Mouse (Mus musculus) liver, postnatal 0 days (tissue): ENCODE results near the gene Ppef1.
A peak's percentile ranks its signal among the peaks of the same experiment; 100 is the strongest.

Experiments used
- CTCF ChIP-seq: sonication (generic); IDR thresholded peaks from 2 replicates; pipeline ENCODE4 v1.5.1; 2016; ENCODE audit warnings: antibody characterized with exemption, low read depth
- EP300 ChIP-seq: IDR thresholded peaks from 2 replicates; pipeline ENCODE4 v1.6.1; 2016; ENCODE audit warnings: antibody characterized with exemption, low read depth, mild to moderate bottlenecking

GRCm38 (mm10) chrX:160583589-160583988 lies 152.0 kb downstream of the Ppef1 start:
- TF ChIP-seq CTCF, result 0 out of 2 replicates have a peak, but pooled peaks have one; percentile 23
- no peak for TF ChIP-seq EP300
